Mouse (Mus musculus) myocyte (in vitro differentiated cells): Measurements from ENCODE around the gene Syne2. TPM values are rescaled to one million over a fixed set of nuclear protein-coding genes. Genes with fewer than 3 reads are reported as not detected.

Source experiments
- H3K27me3 ChIP-seq: one replicate; pipeline ENCODE4 v1.6.1; 2011; ENCODE audit not compliant: control insufficient read depth, insufficient read depth, insufficient read length
- H3K36me3 ChIP-seq: one replicate; pipeline ENCODE4 v1.6.1; 2011; ENCODE audit not compliant: control insufficient read depth, insufficient read depth
- H3K4me2 ChIP-seq: one replicate; pipeline ENCODE4 v1.6.1; 2011; ENCODE audit warnings: low read depth, control low read depth
- H3K4me3 ChIP-seq: one replicate; pipeline ENCODE4 v1.5.1; 2011; ENCODE audit warnings: mild to moderate bottlenecking, control low read depth, moderate library complexity
- H3K79me2 ChIP-seq: one replicate; pipeline ENCODE4 v1.6.1; 2011; ENCODE audit not compliant: control insufficient read depth, insufficient read depth
- H3ac ChIP-seq: one replicate; pipeline ENCODE4 v1.6.1; 2011; ENCODE audit not compliant: control insufficient read depth, insufficient read length
- CEBPB ChIP-seq: IDR thresholded peaks from 2 replicates; pipeline ENCODE4 v1.6.1; 2011; ENCODE audit warnings: mild to moderate bottlenecking, moderate library complexity; ENCODE audit not compliant: poor library complexity, insufficient read depth, severe bottlenecking
- E2F4 ChIP-seq: IDR thresholded peaks from one replicate; pipeline ENCODE4 v1.6.1; 2011; ENCODE audit warnings: mild to moderate bottlenecking, control low read depth, moderate library complexity; ENCODE audit not compliant: insufficient read depth
- MAX ChIP-seq: IDR thresholded peaks from one replicate; pipeline ENCODE4 v1.6.1; 2011; ENCODE audit warnings: low read depth, mild to moderate bottlenecking, control low read depth
- MYOD1 ChIP-seq, 3 experiments: IDR thresholded peaks; one replicate each; pipeline ENCODE4 v1.6.1; 2011; ENCODE audit warnings: control low read depth in 2 of 3, low read depth in 2 of 3, mild to moderate bottlenecking in 2 of 3, moderate library complexity in 1 of 3; ENCODE audit not compliant: insufficient read length in 2 of 3, control insufficient read depth in 1 of 3
- MYOG ChIP-seq, 3 experiments: IDR thresholded peaks; one replicate each; pipeline ENCODE4 v1.6.1; 2011; ENCODE audit warnings: control low read depth in 2 of 3, low read depth in 2 of 3, mild to moderate bottlenecking in 2 of 3; ENCODE audit not compliant: insufficient read length in 2 of 3, control insufficient read depth in 1 of 3, insufficient read depth in 1 of 3
- POLR2A ChIP-seq: IDR thresholded peaks from one replicate; pipeline ENCODE4 v1.6.1; 2011; ENCODE audit warnings: low read depth, mild to moderate bottlenecking, control low read depth, moderate library complexity; ENCODE audit not compliant: insufficient read length
- POLR2AphosphoS2 ChIP-seq: IDR thresholded peaks from one replicate; pipeline ENCODE4 v1.6.1; 2011; ENCODE audit warnings: low read depth, control low read depth; ENCODE audit not compliant: insufficient read length
- REST ChIP-seq: IDR thresholded peaks from one replicate; pipeline ENCODE4 v1.6.1; 2011; ENCODE audit warnings: mild to moderate bottlenecking, control low read depth, moderate library complexity; ENCODE audit not compliant: insufficient read depth, insufficient read length
- SRF ChIP-seq: IDR thresholded peaks from one replicate; pipeline ENCODE4 v1.6.1; 2011; ENCODE audit warnings: low read depth; ENCODE audit not compliant: control insufficient read depth, insufficient read length
- TCF12 ChIP-seq: IDR thresholded peaks from one replicate; pipeline ENCODE4 v1.6.1; 2011; ENCODE audit warnings: mild to moderate bottlenecking, control low read depth; ENCODE audit not compliant: poor library complexity, insufficient read depth, severe bottlenecking
- TCF3 ChIP-seq: IDR thresholded peaks from one replicate; pipeline ENCODE4 v1.6.1; 2011; ENCODE audit warnings: low read depth, control low read depth; ENCODE audit not compliant: insufficient read length
- USF1 ChIP-seq: IDR thresholded peaks from one replicate; pipeline ENCODE4 v1.6.1; 2011; ENCODE audit warnings: low read depth, mild to moderate bottlenecking, control low read depth, moderate library complexity
- polyA plus RNA-seq: library from polyadenylated mRNA; unstranded; fragments of >200 nt; fragmentation: generic; extraction: Trizol; gene quantifications from one replicate; pipeline ENCODE4 v1.2.1, GENCODE M21; 2012; ENCODE audit warnings: missing spikeins

The Syne2 gene
- polyA plus RNA-seq, 1 experiment, result 3.7 TPM

DNA sequence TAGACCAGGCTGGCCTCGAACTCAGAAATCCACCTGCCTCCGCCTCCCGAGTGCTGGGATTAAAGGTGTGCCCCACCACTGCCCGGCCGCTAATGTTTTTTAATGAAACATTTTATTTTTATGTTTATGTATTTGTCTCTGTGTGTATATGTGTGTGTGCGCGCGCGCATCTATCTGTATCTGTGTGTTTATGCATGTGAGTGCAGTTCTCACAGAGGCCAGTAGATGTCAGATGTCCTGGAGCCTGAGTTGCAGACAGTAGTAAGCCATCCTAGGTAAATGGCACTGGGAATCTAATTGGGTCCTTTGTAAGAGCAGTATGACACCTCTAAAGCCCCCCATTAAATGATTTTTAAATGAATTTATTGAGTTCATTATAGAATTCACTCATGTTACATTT, 83.8 kb downstream of the Syne2 start:
- H3K36me3 ChIP-seq, result no peaks in the 10 kb centered on the region

DNA sequence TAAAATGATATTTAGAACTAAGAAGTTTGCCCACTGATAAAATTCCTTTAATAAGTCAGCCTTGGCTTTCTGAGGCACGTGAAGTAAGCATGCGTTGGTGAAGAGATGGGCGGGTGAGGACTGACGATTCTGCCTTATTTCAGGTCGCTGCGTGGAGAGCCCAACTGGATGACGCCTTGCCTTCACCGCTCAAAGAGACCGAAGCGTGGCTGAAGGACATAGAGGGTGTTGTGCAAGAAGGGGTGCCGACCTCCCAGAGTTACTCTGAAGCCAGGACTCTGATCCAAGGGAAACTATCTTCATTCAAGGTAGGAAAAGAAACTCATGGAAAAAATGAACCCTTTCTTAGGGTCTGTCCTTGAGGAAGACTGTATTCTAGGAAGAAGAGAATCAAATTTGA, 86.1 kb downstream of the Syne2 start:
- H3ac ChIP-seq, result no peak overlapping the region
- TF ChIP-seq MAX (no peak), REST (no peak), POLR2AphosphoS2 (no peak), TCF12 (no peak), SRF (no peak), CEBPB (no peak), E2F4 (no peak)
- no peaks in the 10 kb centered on the region for H3K79me2 ChIP-seq
- H3K4me3 ChIP-seq, result no peak overlapping the region
- H3K36me3 ChIP-seq, result no peaks in the 10 kb centered on the region
- no peaks in the 10 kb centered on the region for H3K27me3 ChIP-seq
- H3K4me2 ChIP-seq, result no peak overlapping the region

More for the DNA sequence above, 83.8 kb downstream of the Syne2 start:
- Histone ChIP-seq H3K79me2 (no peaks in the 10 kb centered on the region), H3K27me3 (no peaks in the 10 kb centered on the region), H3ac (no peak overlapping the region), H3K4me2 (no peak overlapping the region), H3K4me3 (no peak overlapping the region)
- TF ChIP-seq SRF (no peak), E2F4 (no peak), POLR2A (no peak), TCF12 (no peak), TCF3 (no peak), MAX (no peak), USF1 (no peak), MYOG (IDR thresholded peaks at IDR 0.05; ENCODE audit: control insufficient read depth in 1 of 3, insufficient read depth in 1 of 3, insufficient read length in 2 of 3, low read depth in 2 of 3) (no peak), MYOD1 (IDR thresholded peaks at IDR 0.05; ENCODE audit: control insufficient read depth in 1 of 3, insufficient read length in 2 of 3, low read depth in 2 of 3) (no peak), REST (no peak), CEBPB (no peak), POLR2AphosphoS2 (no peak)

- Histone ChIP-seq H3K4me2 (no peak overlapping the region), H3ac (no peak overlapping the region), H3K79me2 (no peaks in the 10 kb centered on the region), H3K27me3 (no peaks in the 10 kb centered on the region), H3K4me3 (no peak overlapping the region), H3K36me3 (no peaks in the 10 kb centered on the region)
- TF ChIP-seq TCF12 (no peak), USF1 (no peak), TCF3 (no peak), MYOG (IDR thresholded peaks at IDR 0.05; ENCODE audit: control insufficient read depth in 1 of 3, insufficient read depth in 1 of 3, insufficient read length in 2 of 3, low read depth in 2 of 3) (no peak), REST (no peak), SRF (no peak), POLR2A (no peak), POLR2AphosphoS2 (no peak)
These were observed 87.4 kb downstream of the Syne2 start for GRCm38 (mm10) chr12:75905304-75905703.

DNA sequence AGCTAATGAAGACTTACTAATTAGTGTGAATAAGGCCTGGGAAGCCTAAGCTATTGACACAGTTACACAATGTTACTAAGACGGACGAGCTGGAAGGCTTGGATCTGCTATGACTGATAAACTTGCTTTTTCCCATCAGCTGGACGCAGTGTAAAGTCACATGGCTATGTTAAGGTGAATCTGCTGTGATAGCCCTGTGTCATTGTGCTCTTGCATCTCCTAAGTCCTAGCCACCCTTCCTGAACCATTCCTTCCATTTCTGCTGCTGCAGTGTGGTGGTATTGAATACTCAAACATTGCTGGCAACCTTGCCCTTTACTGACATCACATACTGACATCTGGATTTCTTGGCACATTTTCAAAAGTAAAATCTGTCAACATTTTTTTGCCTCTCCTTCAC, 90.5 kb downstream of the Syne2 start:
- H3ac ChIP-seq, result no peak overlapping the region
- no peaks in the 10 kb centered on the region for H3K79me2 ChIP-seq
- H3K36me3 ChIP-seq, result no peaks in the 10 kb centered on the region
- no peak for TF ChIP-seq MYOG (IDR thresholded peaks at IDR 0.05; ENCODE audit: control insufficient read depth in 1 of 3, insufficient read depth in 1 of 3, insufficient read length in 2 of 3, low read depth in 2 of 3)
- no peak for TF ChIP-seq E2F4
- TF ChIP-seq TCF12, result no peak
- TF ChIP-seq REST, result no peak
- no peak for TF ChIP-seq MAX
- no peak for TF ChIP-seq POLR2AphosphoS2
- TF ChIP-seq POLR2A, result no peak
- TF ChIP-seq MYOD1 (IDR thresholded peaks at IDR 0.05; ENCODE audit: control insufficient read depth in 1 of 3, insufficient read length in 2 of 3, low read depth in 2 of 3), result no peak
- no peak for TF ChIP-seq CEBPB
- TF ChIP-seq TCF3, result no peak
- no peak for TF ChIP-seq USF1
- TF ChIP-seq SRF, result no peak
- no peak overlapping the region for H3K4me3 ChIP-seq
- H3K4me2 ChIP-seq, result no peak overlapping the region
- no peaks in the 10 kb centered on the region for H3K27me3 ChIP-seq

DNA sequence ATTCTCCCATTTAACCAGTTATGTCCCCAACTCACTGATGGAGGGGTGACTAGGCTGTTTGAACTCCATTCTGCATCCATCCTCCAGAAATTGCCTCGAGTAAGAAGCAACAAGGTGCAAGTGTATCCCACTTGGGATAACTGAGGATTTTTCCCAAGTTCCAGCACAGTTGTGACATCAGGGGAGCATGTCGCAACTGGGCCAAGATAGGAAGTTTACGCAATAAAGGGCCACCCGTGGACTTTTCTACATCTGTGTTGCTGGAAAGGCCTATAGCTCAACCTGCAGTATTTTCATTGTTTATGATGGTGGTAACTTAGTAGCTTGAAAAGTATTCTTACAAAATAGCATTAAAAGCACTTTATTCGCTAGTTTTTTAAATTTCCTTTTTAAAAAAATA, 97.8 kb downstream of the Syne2 start:
- no peak overlapping the region for H3K4me3 ChIP-seq
- TF ChIP-seq REST (no peak), MAX (no peak), MYOD1 (IDR thresholded peaks at IDR 0.05; ENCODE audit: control insufficient read depth in 1 of 3, insufficient read length in 2 of 3, low read depth in 2 of 3) (no peak), USF1 (no peak), POLR2A (no peak), SRF (no peak), E2F4 (no peak), TCF3 (no peak), POLR2AphosphoS2 (no peak), TCF12 (no peak), MYOG (IDR thresholded peaks at IDR 0.05; ENCODE audit: control insufficient read depth in 1 of 3, insufficient read depth in 1 of 3, insufficient read length in 2 of 3, low read depth in 2 of 3) (no peak), CEBPB (no peak)
- H3K4me2 ChIP-seq, result no peak overlapping the region
- no peak overlapping the region for H3ac ChIP-seq
- H3K79me2 ChIP-seq, result no peaks in the 10 kb centered on the region
- no peaks in the 10 kb centered on the region for H3K27me3 ChIP-seq
- no peaks in the 10 kb centered on the region for H3K36me3 ChIP-seq
